Mouse (Mus musculus) liver, postnatal 0 days (tissue): ENCODE results near the gene Cd300c.

Source experiments
- CTCF ChIP-seq: sonication (generic); IDR thresholded peaks from 2 replicates; pipeline ENCODE4 v1.5.1; 2016; ENCODE audit warnings: antibody characterized with exemption, low read depth
- EP300 ChIP-seq: IDR thresholded peaks from 2 replicates; pipeline ENCODE4 v1.6.1; 2016; ENCODE audit warnings: antibody characterized with exemption, low read depth, mild to moderate bottlenecking

DNA sequence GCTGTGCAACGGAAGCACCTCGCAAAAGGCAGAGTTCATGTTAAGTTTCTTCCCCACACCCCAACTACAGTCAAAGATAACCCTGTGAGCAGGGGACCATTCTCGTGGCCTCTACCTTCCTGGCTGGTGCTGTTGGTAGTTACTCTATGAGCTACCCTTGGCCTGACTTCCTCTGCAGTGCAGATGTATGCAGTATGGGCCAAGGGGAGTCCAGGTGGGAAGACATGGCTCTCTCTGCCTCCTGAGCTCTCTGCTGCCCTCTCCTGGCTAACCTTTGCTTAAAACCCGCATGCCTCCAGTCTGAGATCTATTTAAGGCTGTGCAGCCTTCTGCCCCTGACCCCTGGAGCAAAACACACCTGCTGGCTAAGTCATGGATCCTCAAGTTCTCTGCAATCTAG, 45.0 kb downstream of the Cd300c start:
- TF ChIP-seq CTCF (peak; percentile 74), EP300 (no peak)
